Comparison of ENCODE assay signal across 10 mouse cellular contexts in genomic region chr11:119492830-119493229, GRCm38 (mm10). TPM values are rescaled to one million over a fixed set of nuclear protein-coding genes. Genes with fewer than 3 reads are reported as not detected.
A peak's percentile ranks its signal among the peaks of the same experiment; 100 is the strongest.
DNase-seq lines count a peak whose midpoint lies in the region; ATAC-seq lines count a peak whose summit lies in the region.
"Had no signal": no experiment of that assay in that cellular context is flagged by ENCODE, and none has a peak within 500 bp of the region (broad histone marks: within the 10 kb centered on the region; RNA-seq: fewer than 3 reads in every experiment).

No protein-coding gene starts in this region.

- no peak overlapping the region; the same call in 1 of the 2 replicates for H3K4me3 ChIP-seq in heart, embryonic 12.5 days
- H3K4me3 ChIP-seq in hindbrain, embryonic 16.5 days (ENCODE audit: low read length), result no peak overlapping the region; the same call in 1 of the 2 replicates

- peaks cover 16% of the 10 kb centered on the region for H3K36me3 ChIP-seq in heart, embryonic 12.5 days
- H3K36me3 ChIP-seq in hindbrain, embryonic 16.5 days (ENCODE audit: control insufficient read depth, insufficient read depth, low read length), result no peaks in the 10 kb centered on the region; the same call in 1 of the 2 replicates

- no peak overlapping the region for H3K9ac ChIP-seq in heart, embryonic 12.5 days
- H3K9ac ChIP-seq in hindbrain, embryonic 16.5 days (ENCODE audit: low read depth, low read length), result peak overlapping the region; percentile 18

- intact Hi-C loops in heart, postnatal 36 days (cut with DNase I), result loop anchor here (5.0 kb wide), 2 partner anchors 109 to 156 kb away; partner anchors contain the start of gene Rptor

- 94% methylated on average over 6 of the region's 6 CpGs for whole genome bisulfite sequencing in heart, embryonic 12.5 days
- 93% methylated on average over 6 of the region's 6 CpGs for WGBS in hindbrain, embryonic 16.5 days

- no peak for ATAC-seq in heart, embryonic 12.5 days (ENCODE audit: insufficient number of reproducible peaks, low FRiP score)
- no peak for ATAC-seq in hindbrain, embryonic 16.5 days

- H3K4me1 ChIP-seq in heart, embryonic 12.5 days (replicated peaks), result peaks cover 8% of the 10 kb centered on the region
- peaks cover 21% of the 10 kb centered on the region for H3K4me1 ChIP-seq in hindbrain, embryonic 16.5 days (ENCODE audit: control insufficient read depth, insufficient read depth, low read depth, low read length)

- no peaks in the 10 kb centered on the region for H3K9me3 ChIP-seq in heart, embryonic 12.5 days (replicated peaks)
- no peaks in the 10 kb centered on the region for H3K9me3 ChIP-seq in hindbrain, embryonic 16.5 days (ENCODE audit: control insufficient read depth, low read length)

- H3K4me2 ChIP-seq in heart, embryonic 12.5 days, result peak overlapping the region; percentile 95; the same call in 1 of the 2 replicates
- H3K4me2 ChIP-seq in hindbrain, embryonic 16.5 days (ENCODE audit: low read length), result peak overlapping the region; percentile 94

- peaks cover 5% of the 10 kb centered on the region for H3K27me3 ChIP-seq in heart, embryonic 12.5 days (replicated peaks)
- no peaks in the 10 kb centered on the region for H3K27me3 ChIP-seq in hindbrain, embryonic 16.5 days (replicated peaks; ENCODE audit: control insufficient read depth, insufficient read depth, low read length)

- DNase-seq in heart, postnatal 36 days, result no peak
- DNase-seq in c-Kit-positive CD71-positive TER-119-negative erythroid progenitor cells, embryonic 14.5 days (ENCODE audit: low read depth), result peak; percentile 40
- DNase-seq in naive thymus-derived CD4-positive, alpha-beta T cell, adult 2 months (ENCODE audit: low read depth), result peak; percentile 18
- DNase-seq in urinary bladder, adult 2 months (ENCODE audit: low spot score), result no peak
- DNase-seq in layer of hippocampus, adult 9-11 months, result no peak
- no peak for DNase-seq in adrenal gland, adult 2 months
- DNase-seq: cerebellum, postnatal 36 days; heart, adult 11 months had no signal

- H3K27ac ChIP-seq in heart, embryonic 12.5 days (ENCODE audit: poor library complexity, severe bottlenecking), result no peak overlapping the region
- H3K27ac ChIP-seq in hindbrain, embryonic 16.5 days (ENCODE audit: low read depth, low read length), result no peak overlapping the region

RNA-seq across cellular contexts. Expression of gene Endov, which starts 1.7 kb away (rescaled TPM):
- 12.9 and 14.7 TPM in 2 replicates for polyA plus RNA-seq in heart, embryonic 12.5 days (2016; fragmentation: Nextera tagmentation; extraction: Ambion mirVana)
- total RNA-seq in heart, postnatal 36 days (2021), result 1 to 10 TPM; 8.0 TPM
- polyA plus RNA-seq in hindbrain, embryonic 16.5 days (2015; fragmentation: Nextera tagmentation; extraction: Ambion mirVana), result 15.1 and 17.1 TPM in 2 replicates
- polyA plus RNA-seq in urinary bladder, adult 2 months (2012; rRNA removed), result 15.7 and 17.7 TPM in 2 replicates
- 10 to 100 TPM; 12.1 to 18.9 TPM for total RNA-seq in adrenal gland, adult 2 months (2021)
- 12.8 and 14.7 TPM in 2 replicates for polyA plus RNA-seq in adrenal gland, adult 2 months (2012; rRNA removed)

RNA-seq across cellular contexts. Expression of gene Nptx1, which starts 54.7 kb away (rescaled TPM):
- polyA plus RNA-seq in heart, embryonic 12.5 days (2016; fragmentation: Nextera tagmentation; extraction: Ambion mirVana), result 1.8 and 2.1 TPM in 2 replicates
- under 1 TPM; 0.25 to 0.27 TPM for total RNA-seq in heart, postnatal 36 days (2021)
- polyA plus RNA-seq in hindbrain, embryonic 16.5 days (2015; fragmentation: Nextera tagmentation; extraction: Ambion mirVana), result 15.6 and 22.4 TPM in 2 replicates
- 1.8 and 2.3 TPM in 2 replicates for polyA plus RNA-seq in urinary bladder, adult 2 months (2012; rRNA removed)
- 1 to 10 TPM; 2.2 to 4.9 TPM for total RNA-seq in adrenal gland, adult 2 months (2021)
- polyA plus RNA-seq in adrenal gland, adult 2 months (2012; rRNA removed), result 1.9 and 2.2 TPM in 2 replicates

Comparison
In these comparisons a context has a peak if more than half of its experiments do, and no peak if none do; other contexts are left out.
1. DNase-seq: peak in c-Kit-positive CD71-positive TER-119-negative erythroid progenitor cells, embryonic 14.5 days (single experiment) and naive thymus-derived CD4-positive, alpha-beta T cell, adult 2 months (single experiment); none in heart, postnatal 36 days (0 of 2), urinary bladder, adult 2 months (single experiment), layer of hippocampus, adult 9-11 months (single experiment) and adrenal gland, adult 2 months (single experiment).